Mouse (Mus musculus) mouse embryonic stem cell (cell line): ENCODE data around the gene Epb41l1.
"Not testable (repeated sequence)": the region's sequence is repeated elsewhere in the genome, so short reads cannot be mapped to it uniquely, and the experiment has no call there.

Source experiments
- in situ Hi-C, 2 experiments: fragments of 300-500 bp; cut with MboI; formaldehyde crosslinking; loops; 1 replicate in 1 of 2; 3 replicates in 1 of 2; pipeline ENCODE4 v1.14.3; 2019 to 2020; ENCODE audit warnings: low sequenced_read_pairs in 2 of 2, low pct_unique_long_range_greater_than_20kb in 1 of 2, mixed read lengths in 1 of 2; ENCODE audit not compliant: unreplicated experiment in 1 of 2

Epb41l1 gene

DNA sequence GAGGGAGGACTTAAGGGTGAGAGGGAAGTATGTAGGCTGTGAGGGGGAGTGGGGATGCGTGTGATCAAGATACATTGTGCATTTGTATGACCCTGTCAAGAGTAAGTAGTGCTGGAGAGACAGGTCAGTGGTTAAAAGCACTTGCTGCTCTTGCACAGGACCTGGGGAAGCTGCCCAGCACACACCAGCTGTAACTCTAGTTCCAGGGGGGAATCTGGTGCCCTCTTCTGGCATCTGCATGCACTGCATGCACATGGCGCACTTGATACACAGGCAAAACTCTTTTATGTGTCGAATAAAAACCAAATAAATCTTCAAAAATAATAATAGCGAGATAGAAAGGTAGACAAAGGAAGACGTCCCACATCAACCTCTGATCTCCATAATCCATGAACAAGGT, 77.2 kb downstream of the Epb41l1 start:
- in situ Hi-C loops: no loop called here

DNA sequence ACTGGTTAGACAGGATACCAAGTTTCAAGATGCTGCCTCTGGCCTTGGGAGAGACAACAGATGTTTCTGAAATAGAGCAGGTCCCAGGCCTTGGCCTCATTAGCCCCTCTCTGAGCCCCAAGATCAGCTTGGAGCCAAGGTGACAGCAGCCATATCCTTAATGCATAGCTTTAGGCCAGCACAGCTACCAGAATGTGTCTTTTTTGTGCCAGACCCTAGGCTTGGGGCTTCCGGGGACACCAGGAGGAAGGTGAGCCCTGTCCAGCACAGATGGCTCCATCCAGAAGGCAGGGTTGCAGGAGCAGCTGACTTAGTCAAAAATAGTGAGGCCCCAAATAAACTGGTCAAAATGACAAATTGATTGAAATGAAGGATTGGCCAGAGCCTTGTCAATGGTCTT, 80.3 kb downstream of the Epb41l1 start:
- in situ Hi-C loops: no loop called here

DNA sequence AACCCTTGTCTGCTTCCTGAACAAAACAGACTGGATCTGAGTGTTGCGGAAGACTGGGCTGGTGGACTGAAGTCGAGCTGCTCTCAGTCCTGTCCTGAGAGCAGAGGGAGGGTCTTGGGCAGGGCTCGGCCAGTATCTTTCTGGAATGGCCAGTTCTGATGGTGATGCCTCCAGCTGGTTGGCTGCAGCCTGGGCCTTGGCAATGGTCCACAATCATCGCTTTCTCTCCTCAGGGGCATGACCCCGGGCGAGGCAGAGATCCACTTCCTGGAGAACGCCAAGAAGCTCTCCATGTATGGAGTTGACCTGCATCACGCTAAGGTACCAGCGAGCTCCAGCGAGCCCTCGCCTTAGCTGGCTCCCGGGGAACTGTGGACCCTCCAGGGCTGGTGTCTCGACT, 84.8 kb downstream of the Epb41l1 start:
- in situ Hi-C loops: no loop called here

DNA sequence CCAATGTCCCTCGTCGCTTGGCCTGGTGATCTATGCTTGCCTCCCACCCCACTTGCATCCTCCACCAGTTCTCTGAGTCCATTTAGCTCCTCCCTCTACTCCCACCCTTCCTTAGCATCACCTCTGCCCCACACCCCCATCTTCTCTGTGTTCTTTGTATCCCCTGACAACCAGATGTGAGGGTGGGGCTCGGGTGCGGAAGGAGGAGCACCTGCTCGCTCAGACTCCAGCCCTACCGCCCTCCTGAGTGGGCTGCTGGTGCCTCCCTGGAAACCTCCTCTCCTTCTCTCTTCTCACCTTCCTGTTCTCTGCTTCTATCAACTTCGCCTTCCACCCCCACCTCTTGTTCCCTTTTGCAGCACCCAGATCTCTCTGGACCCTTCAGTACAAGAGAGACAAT, 91.3 kb downstream of the Epb41l1 start:
- in situ Hi-C loops: no loop called here

DNA sequence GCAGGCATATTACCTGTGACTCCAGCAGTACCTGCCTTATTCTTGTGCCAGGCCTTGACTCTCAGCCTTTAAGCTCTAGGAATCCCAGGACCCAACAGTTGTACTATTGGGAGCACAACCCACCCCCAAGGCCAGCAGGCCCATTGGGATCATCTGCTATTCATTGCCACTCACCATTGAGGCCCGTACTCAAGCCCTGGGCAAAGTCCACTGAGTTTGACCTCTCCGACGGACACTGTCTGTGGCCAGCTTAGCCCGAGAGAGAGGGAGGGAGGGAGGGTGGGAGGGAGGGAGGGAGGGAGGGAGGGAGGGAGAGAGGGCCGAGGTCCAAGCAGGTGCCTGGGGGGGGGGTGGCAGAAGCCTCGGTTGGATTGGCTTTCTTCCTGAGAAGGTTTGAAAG, 91.9 kb downstream of the Epb41l1 start:
- in situ Hi-C loops: no loop called here

DNA sequence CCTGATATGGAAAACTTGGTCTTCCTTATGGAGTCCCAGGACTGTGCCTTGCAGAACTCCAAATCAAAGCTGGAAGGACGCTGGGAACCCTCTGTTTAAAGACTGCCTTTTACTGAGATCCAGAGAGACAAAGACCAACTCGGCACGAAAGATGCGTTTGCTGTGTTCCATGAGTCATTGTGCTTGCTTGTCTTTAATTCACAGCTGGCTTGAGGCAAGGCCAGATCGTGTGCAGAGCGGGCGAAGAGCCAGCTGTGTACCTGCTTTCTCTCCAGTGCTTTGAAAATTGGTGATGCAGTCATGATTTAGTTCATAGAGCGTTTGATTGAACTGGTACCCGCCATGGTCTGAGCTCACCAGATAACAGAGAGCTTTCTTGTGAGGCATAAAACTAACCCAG, 94.4 kb downstream of the Epb41l1 start:
- in situ Hi-C loops: no loop called here

DNA sequence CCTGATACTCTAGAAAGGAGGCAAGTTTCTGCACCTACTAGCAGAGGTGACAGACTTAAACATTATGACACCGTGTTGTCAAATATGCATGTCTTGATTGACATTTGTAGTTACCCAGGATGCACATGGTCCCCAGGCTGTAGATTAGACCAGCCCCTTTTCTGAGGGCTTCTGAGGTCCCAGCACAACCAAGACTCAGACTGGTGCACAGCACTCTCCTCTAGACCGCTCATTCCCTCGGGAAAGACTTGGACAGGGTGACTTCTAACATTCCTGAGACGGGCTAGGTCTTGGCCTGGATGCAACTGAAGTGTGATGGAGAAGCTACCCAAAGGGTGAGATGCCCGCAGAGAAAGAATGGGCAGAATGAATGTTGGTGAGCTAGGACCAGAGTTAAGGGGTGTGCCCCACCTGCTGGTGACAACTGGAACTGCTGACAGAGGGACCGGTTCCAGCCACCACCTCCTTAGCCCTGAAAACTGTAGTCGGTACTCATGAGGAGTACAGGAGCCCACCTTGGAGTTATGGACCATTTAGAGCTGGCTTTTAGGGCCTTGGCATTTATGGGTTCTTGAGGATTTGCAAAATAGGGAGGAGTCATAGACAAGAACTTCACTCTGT, 95.0 kb downstream of the Epb41l1 start:
- in situ Hi-C loops: no loop called here

DNA sequence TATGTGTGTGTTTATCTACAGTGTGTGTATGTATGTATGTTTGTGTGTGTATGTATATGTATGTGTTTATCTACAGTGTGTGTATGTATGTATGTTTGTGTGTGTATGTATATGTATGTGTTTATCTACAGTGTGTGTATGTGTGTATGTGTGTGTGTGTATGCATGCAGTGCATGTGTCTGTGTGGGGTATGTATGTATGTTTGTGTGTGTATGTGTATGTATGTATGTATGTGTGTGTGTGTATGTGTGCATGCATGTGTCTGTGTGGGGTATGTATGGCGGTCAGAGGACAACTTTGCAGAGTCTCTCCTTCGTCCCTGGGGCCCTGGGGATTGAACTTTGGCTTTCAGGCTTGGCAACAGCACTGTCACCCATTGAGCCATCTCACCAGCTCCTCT, 96.0 kb downstream of the Epb41l1 start:
- in situ Hi-C loops: not testable (repeated sequence)

DNA sequence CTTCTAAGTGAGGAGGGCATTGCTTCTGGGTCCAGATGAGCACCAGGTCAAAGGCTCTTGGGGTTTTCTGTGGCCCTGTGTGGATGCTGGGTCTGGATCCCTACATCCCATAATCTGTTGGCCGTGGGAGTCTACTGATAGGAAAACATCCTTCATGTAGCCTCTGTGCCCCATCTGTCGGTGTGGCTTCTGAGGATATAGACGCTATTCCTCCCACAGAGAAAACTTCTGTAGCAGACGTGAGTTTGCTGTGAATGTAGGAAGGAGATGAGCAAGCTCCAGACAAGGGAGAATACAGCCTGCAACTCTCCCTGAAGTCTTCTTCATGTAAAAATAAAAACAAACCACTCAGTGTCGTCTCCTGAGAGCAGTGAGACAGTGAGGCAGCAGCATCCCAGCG, 97.6 kb downstream of the Epb41l1 start:
- in situ Hi-C loops: no loop called here

DNA sequence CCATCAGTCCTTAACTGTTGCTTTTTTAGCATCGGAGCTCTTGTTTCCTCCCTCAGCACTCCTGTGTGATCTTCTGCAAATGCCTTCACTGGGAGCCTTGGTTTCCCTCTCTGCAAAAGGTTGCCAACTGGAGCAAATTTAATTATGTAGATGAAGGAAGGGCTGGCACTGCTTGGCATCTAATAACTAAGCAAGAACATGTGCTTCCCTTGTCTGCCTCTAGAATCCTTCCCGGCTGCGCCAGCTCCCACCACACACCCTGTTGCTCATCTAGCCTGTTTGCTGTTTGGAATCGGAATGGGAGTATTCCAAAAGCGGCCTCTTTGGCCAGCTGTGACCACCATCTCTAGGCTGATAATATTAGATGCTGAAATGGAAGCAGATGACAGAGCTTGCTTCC, 98.9 kb downstream of the Epb41l1 start:
- in situ Hi-C loops: no loop called here

DNA sequence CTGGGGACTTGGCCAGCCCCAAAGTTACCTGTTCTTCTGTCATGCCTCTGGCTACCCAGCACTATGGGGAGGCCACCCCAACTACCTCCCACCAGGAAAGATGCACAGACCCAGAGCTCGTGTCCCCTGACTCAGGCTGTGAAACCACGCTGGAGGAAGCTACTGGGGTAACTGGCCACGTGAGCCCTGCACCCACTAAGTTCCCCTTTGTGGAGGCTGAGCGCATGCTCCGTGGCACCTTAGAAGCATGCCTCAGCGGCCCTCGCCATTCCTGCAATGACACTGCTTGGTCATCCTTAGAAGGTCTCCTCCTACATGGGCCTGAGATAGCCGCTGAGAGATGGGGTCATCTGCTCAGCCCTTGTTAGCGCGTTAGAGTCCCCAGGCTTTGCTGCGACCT, 102.3 kb downstream of the Epb41l1 start:
- in situ Hi-C loops: no loop called here

DNA sequence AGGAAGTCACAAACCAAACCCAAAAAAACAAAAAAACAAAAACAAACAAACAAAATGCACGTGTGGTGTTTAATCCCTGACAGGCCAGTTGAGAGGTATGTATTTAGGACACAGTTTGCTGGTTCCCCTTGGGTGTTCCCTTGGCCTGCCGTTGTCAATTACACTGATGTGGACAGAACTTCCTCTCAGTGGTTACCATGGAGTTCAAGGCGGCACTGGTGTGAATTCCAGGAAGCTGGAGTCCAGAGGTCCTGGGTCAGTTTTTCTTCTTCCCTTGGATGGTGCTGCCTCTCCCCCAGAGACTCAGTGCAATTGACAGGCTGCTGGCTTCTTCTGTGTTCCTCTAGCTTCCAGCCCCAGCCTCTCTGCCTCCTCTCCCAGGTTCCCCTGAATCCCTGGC, 103.4 kb downstream of the Epb41l1 start:
- in situ Hi-C loops: no loop called here

DNA sequence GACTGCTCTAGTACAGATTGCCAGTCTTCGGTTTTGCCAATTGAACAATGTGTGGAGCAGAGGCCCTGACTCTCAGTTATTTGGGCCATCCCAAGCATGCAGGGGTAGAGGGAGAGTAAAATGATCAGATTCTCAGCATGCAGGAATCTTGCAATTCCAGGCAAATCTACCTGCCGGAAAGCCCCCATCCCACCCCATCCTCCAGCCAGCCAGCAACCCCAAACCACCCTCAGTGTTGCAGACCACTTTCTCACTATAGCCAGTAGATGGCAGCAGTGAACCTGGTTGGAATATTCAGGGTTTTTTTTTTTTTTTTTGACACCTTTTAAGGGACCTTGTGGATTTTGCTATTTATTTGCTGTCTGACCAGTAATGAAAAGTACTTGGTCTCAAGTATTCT, 109.0 kb downstream of the Epb41l1 start:
- in situ Hi-C loops: loop anchor here (10.0 to 25.0 kb wide), 2 partner anchors 175 to 183 kb away; no protein-coding TSS in a partner anchor

DNA sequence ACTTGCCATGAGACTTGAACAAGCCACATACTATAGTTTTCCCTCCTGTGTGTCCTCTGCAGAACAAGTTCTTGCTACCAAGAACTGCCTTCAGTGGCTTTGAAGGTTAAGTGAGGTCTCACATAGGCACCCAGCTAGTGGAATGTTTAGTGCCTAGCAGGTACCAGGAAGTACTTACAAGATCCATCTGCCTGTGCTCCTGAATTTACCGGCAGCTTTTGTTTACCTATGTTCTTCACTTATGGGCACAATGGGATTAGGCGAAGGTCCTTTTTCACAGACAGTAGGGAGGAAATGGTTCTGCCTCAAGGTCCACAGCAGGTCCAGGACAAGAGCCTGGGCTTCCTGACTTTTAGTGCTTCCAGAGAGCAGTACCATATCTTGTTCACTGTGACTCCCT, 112.5 kb downstream of the Epb41l1 start:
- in situ Hi-C loops: loop anchor here (10.0 to 25.0 kb wide), 2 partner anchors 172 to 179 kb away; no protein-coding TSS in a partner anchor

DNA sequence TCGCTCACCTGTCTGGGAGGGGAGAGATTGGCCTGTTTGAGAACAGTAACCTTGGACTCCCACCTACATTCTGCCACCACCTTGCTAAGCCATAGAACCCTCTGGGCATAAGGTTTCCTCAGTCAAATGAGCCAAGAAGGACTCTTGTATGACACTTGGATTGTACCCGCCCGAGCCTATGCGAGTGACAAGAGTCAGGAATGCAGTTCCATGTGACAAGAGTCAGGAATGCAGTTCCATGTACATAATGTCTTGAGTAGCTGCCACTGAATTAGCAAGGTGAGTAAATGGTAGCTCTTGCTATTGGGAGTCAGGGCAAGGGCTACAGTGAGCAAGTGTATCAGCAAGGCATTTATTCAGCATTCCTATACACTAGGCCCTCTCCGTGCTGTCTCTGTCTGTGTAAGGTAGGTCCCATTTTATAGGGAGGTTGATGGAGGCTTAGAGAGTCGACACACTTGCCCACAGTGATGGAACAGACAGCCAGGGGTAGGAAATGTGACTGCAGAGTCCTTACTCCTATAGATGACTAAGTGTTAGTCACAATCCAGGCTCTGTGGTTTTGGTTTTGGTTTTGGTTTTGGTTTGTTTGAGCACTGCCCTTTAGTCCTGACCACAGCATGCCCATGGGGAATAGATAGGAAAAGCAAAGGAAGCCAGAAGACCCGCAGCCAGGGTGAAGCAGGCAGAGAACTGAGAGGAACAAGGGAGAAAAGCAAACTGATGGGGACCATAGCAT, 118.3 kb downstream of the Epb41l1 start:
- in situ Hi-C loops: loop anchor here (10.0 to 25.0 kb wide), 2 partner anchors 166 to 173 kb away; no protein-coding TSS in a partner anchor

DNA sequence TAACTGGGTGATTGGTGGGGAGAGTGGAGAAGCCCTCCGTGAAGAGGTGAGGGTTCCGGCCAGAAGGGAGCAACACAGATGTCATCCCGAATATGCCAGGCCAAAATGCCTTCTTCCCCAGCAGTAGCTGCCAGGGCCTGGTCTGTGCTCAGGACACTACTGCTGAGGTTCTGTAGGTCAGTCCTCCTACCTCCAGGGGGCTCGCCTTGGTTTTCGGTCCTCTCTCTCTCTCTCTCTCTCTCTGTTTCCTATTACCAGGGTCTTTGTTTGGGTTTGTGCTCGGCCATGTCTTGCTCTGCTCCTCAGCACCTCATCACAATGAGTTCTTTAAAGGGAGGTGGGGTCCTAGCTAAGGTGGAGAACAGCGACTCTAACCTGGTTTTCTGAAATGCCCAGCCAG, 120.3 kb downstream of the Epb41l1 start:
- in situ Hi-C loops: loop anchor here in 1 of 2 experiments (25.0 kb wide), 1 partner anchor 171 kb away; no protein-coding TSS in a partner anchor

DNA sequence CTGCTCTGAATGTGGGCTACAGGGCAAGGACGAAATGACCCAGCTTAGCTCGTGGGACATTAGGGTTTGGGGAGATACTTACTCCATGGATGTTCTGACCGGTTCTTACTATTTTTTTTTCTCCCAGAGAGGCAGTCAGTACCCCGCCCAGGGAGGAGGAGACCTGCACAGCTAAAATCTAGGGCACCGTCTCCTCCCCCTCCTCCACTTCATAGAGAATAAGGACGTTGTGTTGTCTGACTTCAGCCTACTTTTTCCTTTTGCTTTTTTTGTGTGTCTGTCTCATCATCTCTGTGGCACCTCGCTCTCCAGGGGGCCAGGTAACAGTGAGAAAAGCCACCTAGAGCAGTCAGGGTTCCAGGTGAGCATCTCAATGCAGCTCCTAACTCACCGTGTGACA, 121.7 kb downstream of the Epb41l1 start:
- in situ Hi-C loops: loop anchor here in 1 of 2 experiments (25.0 kb wide), 1 partner anchor 170 kb away; no protein-coding TSS in a partner anchor

DNA sequence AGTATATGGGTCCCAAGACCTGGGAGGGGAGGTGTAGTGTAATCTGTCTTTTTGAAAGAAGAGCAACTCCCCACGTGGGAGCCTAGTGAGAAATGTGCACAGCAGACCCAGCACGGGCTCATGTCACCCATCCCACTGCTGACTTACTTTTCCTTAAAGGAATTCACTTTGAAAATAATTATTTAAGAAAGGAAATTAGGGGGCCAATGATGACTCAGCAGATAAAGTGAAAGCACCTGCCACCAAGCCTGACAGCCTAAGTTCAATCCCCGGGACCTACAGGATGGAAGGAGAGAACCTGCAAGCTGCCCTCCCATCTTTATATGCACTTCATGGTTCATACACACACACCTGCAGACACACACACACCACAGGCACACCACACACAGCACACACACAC, 123.1 kb downstream of the Epb41l1 start:
- in situ Hi-C loops: loop anchor here in 1 of 2 experiments (25.0 kb wide), 1 partner anchor 168 kb away; no protein-coding TSS in a partner anchor

DNA sequence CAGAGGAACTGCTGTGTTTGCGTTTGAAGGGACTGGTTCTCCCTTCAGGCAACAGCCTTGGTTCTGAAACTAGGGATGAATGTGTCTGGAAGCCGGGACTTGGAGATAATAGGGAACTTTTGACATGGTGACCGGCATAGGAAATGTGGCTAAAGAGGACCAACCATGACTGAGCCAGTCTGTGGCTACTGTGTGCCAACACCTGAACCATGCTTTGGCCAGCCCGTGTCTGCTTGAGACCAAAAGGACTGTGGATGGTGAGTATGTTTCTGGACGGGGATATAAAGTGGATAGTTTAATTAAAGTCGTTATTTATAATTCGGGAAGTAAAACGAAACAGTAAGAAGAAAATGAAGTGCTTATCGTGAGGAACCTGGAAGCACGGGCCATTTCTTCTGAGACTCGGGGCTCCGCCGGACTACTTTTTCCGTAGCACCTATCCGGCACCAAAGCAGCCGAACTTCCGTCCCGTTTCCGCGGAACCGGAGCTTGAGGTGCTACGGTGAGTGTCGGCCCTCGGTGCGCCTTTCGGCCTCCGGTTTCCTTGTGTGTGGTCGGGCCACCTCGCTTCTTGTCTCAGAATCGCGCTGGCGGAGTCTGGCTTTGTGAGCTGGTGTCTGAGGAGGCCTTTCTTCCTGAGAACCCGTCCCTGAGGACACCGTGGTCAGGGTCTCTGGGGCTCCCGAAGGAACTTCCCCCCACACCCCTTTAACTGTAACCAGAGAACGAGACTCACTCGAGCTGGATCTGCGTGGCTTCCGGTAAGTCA, 126.6 kb downstream of the Epb41l1 start, which contains the start of gene Aar2:
Gene Aar2, plus strand, starts transcription at position 462 of the 769 bp plus-strand sequence.
- in situ Hi-C loops: loop anchor here in 1 of 2 experiments (25.0 kb wide), 1 partner anchor 165 kb away; no protein-coding TSS in a partner anchor
